Mouse (Mus musculus): ENCODE data around the gene Vps41. TPM values are rescaled to one million over a fixed set of nuclear protein-coding genes. Genes with fewer than 3 reads are reported as not detected.

The Vps41 gene
- total RNA-seq (2015; ENCODE audit: low replicate concordance) (14.6 and 16.7 TPM in 2 replicates), total RNA-seq (2017; ENCODE audit: low replicate concordance) (11.6 and 16.4 TPM in 2 replicates)

DNA sequence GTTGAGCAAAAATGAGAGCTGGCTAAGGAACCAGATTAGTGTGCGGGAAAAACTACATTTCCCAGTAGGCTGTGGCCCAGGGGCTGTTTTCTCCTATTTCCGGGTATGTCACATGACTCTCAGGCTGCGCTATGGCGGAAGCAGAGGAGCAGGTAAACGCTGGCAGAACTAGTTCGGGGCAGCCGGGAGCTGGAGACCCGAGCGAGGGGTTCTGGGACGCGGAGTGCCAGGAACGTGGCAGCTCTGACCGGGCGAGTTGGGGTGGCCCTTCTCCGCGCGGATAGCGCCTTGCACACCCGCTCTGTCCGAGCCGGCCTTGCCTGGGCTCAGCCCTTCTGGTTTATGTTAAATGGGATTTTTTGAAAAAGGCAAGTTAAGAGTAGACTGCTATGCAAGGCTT is at the start of gene Vps41:
Vps41 (plus strand) TSS at position 102 of the 400 bp plus-strand sequence.
- ATAC-seq (replicated peaks; ENCODE audit: low FRiP score, poor library complexity, severe bottlenecking) = peak; percentile 98

DNA sequence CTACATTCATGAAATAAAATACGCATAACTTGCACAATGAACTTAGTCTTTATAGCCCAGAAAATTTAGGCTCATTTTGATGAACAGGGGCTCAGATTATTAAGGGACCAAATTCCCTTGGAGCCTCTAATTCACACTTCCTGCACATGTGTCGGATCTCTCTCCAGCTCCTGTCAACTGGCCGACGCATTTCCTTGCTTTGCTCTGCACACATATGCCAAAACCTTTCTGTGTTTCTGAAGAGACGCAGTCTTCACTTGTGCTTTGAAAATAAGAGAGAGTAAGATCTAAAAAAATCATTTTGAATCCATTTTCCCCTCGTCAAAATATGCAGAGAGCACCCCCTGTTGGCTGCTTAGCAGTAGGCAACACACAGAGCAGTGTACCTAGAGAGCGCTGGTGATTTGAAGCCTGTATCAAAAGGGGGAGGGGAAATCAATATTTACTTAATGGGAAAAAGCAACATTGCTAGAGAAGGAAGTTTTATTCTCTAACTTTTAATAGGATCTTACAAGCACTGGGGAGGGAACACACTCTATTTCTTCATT is 18.5 kb upstream of the Vps41 start:
- no peak for ATAC-seq (replicated peaks; ENCODE audit: low FRiP score, poor library complexity, severe bottlenecking)

DNA sequence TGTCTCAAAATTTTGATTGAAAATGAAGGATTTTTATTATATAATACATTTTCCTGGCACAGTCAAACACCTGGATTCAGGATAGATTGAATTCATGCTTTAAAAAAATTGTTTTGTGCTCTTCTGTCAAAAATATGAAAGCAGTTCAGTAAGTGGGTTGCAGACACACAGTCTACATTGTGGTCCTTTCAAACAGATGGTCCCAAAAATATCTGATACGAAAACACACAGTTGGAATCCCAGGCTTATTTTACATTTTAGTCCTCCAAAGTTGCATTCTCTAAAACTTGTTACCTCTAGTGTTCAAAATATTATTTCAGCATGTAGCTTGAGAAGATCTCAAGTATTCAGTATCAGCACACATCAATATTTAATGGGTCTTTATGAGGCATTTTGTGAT is 5.4 kb upstream of the Vps41 start:
- no peak for ATAC-seq (replicated peaks; ENCODE audit: low FRiP score, poor library complexity, severe bottlenecking)

DNA sequence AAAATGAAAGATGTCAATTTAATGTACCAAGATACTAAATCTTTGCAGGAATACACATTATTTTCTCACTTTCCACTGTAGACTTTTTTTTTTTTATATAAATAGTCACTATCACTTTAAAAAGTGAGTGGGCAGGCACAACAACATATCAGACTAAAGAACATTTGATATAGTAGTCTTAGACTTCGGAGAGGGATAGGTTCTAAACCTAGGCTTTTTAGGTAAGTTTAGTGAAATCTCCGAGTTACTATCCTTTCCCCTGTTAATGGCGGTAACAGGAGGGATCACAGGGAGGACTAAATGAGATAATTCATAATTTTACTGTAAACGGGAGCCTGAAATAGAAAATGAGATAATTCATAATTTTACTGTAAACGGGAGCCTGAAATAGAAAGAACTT is 379 bp upstream of the Vps41 start:
- no peak for ATAC-seq (replicated peaks; ENCODE audit: low FRiP score, poor library complexity, severe bottlenecking)

DNA sequence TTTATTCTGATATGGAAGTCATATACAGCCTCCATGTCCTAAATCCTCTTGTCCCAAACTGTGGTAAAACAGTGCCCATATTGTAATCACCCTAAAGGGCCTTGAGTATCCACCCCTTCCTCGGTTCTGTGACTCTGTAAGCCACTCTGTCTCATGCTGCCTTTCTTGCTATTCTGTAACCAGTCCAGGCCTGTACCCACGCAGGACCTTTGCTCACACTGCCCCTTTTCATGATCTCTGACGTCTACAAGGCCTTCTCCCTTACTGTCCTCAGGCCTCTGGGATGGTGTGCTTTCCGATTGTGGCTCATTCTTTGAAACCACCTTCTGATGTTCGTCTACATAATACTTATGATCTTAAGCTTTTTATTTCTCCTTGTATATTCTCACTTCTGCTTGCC is 1.4 kb downstream of the Vps41 start:
- ATAC-seq (replicated peaks; ENCODE audit: low FRiP score, poor library complexity, severe bottlenecking) = no peak

DNA sequence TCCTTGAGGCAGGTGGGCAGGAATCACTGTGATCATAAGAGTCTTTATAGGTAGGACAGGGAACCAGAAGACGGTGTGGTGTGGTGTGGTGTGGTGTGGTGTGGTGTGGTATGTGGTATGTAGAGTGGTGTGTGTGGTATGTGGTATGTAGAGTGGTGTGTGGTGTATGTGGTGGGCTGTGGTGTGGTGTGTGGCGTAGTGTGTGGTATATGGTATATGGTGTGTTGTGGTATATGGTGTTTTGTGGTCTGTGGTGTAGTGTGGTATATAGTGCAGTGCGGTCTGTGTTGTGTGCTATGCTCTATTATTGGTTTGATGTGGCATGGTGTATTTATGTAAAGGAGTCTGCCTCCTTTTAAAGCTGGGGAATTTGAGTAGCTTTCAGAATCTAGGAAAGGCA is 13.6 kb downstream of the Vps41 start:
- no peak for ATAC-seq (replicated peaks; ENCODE audit: low FRiP score, poor library complexity, severe bottlenecking)

DNA sequence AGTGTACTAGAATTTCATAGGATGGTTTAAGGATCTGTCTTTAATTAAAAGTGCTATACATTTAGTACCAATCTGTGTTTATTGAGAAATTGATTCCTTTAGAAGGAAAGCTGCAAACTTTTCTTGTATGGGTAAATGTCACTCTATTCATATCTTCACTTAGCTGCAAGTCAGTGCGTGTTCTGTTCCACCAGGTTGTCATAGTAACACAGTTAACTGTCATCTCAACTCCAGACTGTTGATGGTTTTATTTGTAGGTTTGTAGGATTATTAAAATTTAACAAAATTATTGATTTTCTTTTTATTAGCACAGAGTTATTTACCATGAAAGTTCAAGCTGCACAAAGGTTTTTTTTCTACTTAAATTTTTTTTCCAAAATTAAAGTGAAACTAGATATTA is 19.5 kb downstream of the Vps41 start:
- ATAC-seq (replicated peaks; ENCODE audit: low FRiP score, poor library complexity, severe bottlenecking) = no peak

DNA sequence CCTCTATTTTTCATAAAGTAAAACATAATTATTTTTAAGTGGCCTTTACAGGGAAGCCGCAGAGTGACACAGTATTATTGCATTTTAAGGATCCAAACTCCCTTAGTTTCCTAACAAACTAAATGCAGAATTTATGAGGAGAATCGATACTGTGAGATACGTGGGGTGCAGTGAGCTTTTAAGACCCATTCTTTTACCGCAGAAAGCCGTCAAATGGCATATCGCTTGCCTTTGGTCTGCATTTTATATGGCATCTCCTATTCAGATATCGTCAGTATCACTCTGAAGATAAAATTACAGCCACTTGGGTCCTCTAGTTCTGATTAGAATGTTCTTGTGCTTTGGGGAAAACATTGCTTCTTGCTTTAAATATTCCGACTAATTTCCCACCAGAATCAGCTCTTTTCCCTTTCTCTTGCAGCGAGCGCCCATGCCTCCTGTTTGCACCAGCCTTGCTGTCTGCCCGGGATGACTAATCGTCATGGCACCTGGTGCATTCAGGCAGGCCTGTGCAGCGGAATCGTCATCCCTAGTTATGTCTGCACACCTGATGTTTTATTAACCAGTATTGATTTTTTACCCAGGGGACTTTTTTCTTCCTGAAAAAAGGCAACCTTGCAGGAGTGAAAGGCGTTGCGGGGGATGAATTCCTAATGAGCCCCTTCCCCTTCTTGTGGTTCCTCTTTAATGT is 26.6 kb downstream of the Vps41 start:
- ATAC-seq (replicated peaks; ENCODE audit: low FRiP score, poor library complexity, severe bottlenecking) = no peak

DNA sequence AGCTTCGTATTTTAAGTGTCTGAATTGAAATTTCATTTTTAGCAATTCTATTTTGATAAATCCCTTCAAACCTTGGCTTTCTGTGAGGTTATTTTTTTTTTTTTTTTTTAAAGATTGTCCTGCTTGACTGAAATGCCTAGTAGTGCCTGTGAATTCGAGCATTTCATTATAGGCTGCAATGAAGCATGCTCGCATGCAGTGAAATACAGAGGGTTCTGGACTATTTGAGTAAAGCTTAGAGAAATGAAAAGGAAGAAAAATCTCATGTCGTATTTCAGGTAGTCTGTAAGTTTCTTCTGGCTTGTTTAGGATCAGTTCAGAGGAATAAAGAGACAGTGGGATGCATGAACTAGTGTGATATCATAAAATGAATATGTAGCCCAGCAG is 27.2 kb downstream of the Vps41 start:
- no peak for ATAC-seq (replicated peaks; ENCODE audit: low FRiP score, poor library complexity, severe bottlenecking)

DNA sequence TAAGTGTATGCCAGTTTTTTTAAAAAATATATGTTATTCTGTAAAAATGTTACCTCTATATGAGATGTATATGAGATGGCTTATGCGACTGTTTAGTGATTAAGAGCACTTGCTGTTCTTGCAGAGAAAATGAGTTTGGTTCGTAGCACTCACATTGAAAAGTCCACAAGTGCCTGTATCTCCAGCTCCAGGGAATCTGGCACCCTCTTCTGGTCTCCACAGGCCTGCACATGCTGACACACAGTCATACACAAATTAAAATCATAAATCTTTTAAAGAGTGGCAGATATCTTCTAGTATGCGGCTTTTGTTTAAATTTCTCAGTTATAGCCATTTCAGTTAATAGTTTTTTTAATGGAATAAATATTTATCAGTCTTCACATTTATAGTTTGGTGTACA is 40.9 kb downstream of the Vps41 start:
- no peak for ATAC-seq (replicated peaks; ENCODE audit: low FRiP score, poor library complexity, severe bottlenecking)

DNA sequence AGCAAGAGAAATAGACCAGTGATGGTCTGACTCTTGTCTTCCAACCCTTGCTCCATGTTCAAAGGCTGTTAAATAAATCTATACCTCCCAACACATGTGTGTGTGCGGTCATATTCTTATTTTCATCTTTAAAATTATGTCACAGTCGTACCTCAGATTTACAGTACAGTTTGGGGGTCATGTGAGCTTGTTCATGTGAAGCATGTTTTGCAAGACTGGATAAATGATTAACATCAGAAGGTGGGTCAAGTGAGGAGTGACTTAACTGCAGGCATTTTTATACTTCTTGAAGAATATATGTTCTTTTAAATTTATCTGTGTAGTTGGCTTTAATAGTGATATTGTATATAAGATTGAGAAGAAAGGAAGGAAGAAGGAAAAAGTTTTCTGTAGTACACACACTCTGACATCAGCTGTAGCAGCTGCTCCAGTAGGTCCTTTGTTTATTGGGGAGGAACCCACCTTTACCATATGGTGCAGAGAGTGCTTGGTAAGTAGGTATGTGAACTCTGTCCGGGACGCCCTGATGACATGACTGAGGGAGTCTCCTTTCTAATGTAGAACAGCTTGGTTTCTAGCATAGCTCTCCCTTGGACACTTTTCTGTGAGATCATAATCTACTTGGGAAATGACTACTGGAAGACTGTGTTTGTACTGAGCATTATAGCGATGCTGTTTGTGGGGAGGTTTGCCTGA is 42.4 kb downstream of the Vps41 start:
- ATAC-seq (replicated peaks; ENCODE audit: low FRiP score, poor library complexity, severe bottlenecking) = no peak

DNA sequence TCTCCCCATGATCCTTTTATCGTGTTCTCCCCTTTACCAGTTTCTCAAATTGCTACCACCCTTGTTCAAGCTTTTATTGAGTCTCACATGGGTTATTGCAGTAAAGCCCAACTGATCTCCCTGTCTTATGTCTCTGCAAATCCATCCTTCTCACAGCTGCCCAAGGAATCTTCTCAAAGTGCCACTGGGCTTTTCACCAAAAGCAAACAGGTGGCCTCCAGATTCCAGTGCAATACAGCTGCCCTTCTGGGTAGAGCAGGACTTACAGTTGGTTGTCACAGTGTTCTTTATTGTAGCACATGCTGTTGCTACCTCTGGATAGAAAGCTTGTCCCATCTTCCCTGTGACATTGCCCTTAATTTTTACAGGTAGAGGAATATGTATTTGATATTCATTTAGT is 44.4 kb downstream of the Vps41 start:
- no peak for ATAC-seq (replicated peaks; ENCODE audit: low FRiP score, poor library complexity, severe bottlenecking)

DNA sequence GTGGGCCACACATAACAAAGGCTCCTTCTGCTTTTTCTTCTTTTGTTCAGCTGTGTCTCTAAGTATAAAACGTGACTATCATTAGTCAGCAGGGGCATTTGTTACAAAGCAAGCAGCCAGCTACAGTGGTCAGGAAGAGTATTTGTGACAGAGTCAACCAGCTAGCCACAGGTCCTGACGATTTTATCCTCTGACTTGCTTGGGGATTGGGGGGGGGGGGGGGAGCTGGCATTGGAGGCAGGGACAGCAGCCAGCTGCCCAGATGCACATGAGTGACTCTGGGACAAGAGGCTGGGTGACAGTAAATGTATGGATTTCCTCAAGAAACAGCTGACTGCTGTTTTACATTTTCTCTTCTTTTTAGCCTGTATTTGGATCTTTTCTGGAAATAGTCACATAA is 50.8 kb downstream of the Vps41 start:
- ATAC-seq (replicated peaks; ENCODE audit: low FRiP score, poor library complexity, severe bottlenecking) = no peak

DNA sequence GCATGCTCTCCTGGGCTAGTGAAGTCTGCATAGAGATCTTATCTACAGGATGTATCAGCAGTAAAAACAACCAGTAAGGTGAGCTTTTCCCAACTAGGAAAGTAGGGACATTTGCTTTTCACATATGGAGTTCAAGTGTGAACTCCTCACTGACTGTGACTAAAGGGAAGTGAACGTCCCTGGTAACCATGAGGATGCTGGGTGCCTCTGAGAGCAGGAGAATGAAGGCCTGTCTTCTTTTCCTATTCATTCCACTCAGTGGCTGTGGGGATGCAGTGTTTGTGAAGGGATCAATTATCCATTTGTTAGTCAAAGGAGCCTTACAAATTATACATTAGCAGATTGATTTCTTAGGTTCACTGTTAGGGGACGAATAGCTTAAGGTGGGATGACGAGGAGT is 51.4 kb downstream of the Vps41 start:
- ATAC-seq (replicated peaks; ENCODE audit: low FRiP score, poor library complexity, severe bottlenecking) = no peak

DNA sequence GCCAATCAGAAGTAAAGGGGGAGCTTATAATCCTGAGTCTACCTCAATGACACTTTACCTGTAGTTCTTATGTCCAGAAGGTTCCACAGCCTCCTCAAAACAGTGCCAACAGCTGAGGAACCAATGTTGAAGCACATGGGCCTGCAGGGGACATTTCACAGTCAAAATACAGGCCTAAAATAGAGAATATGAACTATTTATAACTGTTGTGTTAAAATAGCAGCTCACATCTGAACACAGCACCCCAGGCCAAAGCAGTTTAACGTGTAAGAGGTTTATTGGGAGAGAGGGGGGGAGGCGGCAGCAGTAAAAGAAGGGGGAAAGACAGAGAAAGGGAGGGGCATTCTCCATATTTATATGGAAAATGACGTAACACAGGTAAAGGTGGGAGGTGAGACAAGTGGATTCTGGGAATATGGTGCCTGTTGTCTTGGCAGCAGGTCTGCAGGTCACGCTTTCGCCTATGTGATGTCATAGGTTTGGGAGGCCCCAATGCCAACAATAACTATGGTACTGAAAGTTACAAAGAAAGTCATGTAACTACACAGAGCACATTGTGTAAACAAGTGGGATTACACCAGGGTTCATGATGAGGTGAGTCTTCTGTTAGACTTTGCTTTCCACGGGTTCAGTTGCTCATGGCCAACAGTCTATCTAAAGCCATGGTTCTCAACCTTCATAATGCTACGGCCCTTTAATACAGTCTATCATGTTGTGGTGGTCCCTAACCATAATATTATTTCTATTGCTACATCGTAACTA is 56.5 kb downstream of the Vps41 start:
- no peak for ATAC-seq (replicated peaks; ENCODE audit: low FRiP score, poor library complexity, severe bottlenecking)

DNA sequence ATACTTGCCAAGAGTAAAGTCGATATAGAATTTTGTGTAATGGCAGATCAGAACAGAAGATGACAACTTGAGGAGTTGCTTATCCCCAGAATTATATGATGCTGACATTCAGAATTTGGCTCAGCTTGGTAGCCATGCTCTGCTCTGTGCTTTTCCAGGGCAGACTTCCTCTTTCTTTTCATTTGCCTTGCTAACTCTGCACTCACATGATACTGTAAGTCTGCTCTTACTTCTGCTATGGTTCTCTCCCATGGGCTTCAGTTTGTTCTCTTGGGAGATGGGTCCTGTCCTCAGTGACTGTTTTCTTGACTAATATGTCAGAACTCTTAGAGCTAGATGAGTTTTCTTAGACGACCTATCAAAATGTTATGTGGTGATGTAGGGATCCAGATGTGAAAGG is 64.2 kb downstream of the Vps41 start:
- no peak for ATAC-seq (replicated peaks; ENCODE audit: low FRiP score, poor library complexity, severe bottlenecking)

DNA sequence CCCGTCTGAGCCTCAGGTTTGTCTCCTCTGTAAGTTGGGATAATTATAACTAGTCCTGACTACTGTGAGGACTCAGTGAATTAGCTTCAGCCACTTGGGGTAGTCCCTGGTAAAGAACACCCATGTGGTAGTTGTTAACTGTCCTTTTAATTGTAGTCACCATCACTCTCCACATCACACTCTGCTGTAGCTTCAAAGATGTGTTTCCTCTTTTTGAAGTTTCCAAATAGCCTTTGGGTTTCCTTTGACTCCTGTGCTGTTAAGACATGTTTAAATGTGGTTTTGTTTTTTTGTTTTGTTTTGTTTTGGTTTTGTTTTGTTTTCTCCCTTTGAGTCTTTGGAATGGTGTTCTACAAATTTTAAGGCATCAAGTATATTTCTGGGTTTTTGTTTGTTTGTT is 68.6 kb downstream of the Vps41 start:
- no peak for ATAC-seq (replicated peaks; ENCODE audit: low FRiP score, poor library complexity, severe bottlenecking)

DNA sequence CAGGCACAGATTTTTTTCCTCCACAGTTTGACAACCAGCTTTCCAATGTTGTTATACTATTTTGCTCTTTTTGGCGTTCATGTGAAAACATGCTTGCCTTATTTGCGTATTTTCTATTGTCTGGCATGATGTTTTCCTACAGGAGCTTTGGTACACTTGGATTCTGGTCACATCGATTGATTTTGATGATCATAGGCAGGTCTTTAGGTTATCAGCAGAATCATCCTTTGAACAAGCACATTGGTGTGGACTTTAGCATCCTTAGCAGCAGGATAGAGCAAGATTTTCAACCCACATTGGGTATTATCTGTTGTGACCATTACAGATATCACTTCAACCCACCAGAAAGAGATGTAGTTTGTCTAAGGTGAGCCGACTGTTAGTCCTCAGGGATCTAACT is 71.0 kb downstream of the Vps41 start:
- no peak for ATAC-seq (replicated peaks; ENCODE audit: low FRiP score, poor library complexity, severe bottlenecking)

DNA sequence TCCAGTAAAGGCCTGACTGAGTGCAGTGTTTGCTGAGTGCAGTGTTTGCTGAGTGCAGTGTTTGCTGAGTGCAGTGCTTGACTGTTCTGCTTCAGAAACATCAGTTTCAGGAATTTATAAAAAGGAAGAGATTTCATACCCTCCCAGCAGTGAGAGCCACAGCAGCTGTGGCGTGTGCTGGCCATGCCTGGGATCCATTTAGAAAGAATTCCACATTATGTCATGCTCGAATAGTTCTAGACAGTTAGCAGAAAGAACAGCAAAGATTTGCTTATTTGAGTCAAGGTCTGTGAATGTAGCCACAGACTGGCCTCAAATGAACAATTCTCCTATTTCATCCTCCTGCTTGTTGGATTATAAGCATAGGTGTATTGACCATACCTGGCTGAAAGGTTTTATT is 71.6 kb downstream of the Vps41 start:
- no peak for ATAC-seq (replicated peaks; ENCODE audit: low FRiP score, poor library complexity, severe bottlenecking)

DNA sequence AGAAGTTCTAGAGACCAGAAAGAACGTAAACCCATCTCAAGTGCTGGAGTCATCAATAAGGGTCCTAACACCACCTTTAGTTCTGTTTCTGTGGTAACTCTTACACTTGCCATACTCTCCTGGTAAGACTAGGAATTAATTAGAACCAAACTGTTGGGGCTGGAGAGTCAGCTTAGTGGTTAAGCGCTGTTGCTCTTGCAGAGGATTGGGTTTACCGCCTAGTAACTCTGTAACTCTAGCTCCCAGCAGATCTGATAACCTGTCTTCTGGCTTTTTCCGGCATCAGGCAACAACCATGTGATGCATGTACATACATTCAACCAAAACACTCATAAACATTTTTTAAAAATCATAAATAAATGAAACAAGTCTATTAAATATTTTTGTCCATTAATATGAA is 72.6 kb downstream of the Vps41 start:
- no peak for ATAC-seq (replicated peaks; ENCODE audit: low FRiP score, poor library complexity, severe bottlenecking)

DNA sequence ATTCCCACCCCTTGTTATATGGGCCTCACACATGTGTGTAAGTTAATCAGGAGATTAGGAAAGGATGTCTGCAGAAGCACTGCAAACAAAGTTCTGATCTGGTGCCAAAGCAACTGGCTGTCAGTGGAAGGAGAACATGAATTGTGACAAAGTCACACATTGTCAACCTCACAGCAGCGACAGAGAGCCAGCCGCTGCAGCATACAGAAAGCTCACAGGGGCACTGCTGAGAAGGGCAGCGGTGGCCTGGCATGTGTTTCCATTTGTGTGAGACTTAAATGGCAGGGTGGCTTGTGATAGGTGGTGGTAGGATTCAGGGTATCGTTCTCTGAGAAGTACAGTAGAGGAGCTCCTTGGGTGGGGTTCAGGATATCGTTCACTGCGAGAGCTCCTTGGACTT is 73.0 kb downstream of the Vps41 start:
- no peak for ATAC-seq (replicated peaks; ENCODE audit: low FRiP score, poor library complexity, severe bottlenecking)

Data from erythroblast, adult 5-6 weeks (primary cell).